Mouse (Mus musculus) urinary bladder, postnatal 25 days (tissue): ENCODE data around the gene Hrnr.
A peak's percentile ranks its signal among the peaks of the same experiment; 100 is the strongest.

Experiments
- DNase-seq: peaks from one replicate; pipeline ENCODE4 v3.0.0; 2022; ENCODE audit warnings: low spot score

Gene Hrnr

GRCm38 (mm10) chr3:93319449-93319848 is at the start of gene Hrnr:
Hrnr (plus strand) TSS chr3:93319749.
- DNase-seq: no peak

DNA sequence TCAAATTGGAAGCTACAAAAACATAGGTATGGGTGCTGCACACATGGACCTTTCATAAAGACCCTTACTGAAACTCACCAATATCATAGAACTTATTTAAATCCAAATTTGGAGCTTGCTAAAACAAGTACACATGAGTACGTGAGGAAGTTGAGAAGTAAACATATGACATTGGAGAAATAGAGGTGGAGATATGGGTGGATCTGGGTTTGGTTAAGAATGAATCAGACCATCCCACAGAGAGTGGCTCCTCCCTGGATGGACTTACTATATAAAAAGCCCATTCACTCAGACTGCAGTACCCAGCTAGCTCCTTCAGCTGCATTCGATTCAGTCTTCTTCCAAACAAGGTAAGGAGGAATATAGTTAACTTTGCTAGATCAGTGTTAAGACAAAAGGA is 46.3 kb upstream of the Hrnr start, which contains the start of gene Flg:
TSS of gene Flg (plus strand) at position 301 of the 400 bp plus-strand sequence.
- DNase-seq: no peak

- no peak for DNase-seq
Measured at GRCm38 (mm10) chr3:93297542-93297941, 22.0 kb upstream of the Hrnr start.

DNA sequence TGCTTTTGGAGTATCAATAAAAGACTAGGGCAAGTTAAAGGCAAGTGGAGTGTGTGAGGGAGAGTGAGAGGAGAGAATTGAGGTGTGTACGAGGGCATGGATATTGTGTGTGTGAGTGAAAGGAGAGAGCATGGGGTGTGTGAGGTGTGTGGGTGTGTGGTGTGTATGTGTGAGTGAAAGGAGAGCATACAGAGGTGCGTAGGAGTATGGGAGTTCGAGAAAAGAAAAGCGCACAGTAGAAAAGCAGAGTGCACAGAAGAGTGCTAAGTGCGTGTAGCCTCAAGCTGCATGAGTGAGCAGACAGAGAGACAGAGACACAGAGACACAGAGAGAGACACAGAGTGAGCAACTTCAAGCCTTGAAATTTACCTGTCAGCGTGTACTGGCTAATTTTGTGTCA is 19.7 kb upstream of the Hrnr start:
- DNase-seq: no peak

- DNase-seq: no peak
Measured at GRCm38 (mm10) chr3:93301896-93302295, 17.7 kb upstream of the Hrnr start.

- DNase-seq: no peak
Measured at GRCm38 (mm10) chr3:93306142-93306541, 13.4 kb upstream of the Hrnr start.

- DNase-seq: no peak
Measured at GRCm38 (mm10) chr3:93311371-93311770, 8.2 kb upstream of the Hrnr start.

DNA sequence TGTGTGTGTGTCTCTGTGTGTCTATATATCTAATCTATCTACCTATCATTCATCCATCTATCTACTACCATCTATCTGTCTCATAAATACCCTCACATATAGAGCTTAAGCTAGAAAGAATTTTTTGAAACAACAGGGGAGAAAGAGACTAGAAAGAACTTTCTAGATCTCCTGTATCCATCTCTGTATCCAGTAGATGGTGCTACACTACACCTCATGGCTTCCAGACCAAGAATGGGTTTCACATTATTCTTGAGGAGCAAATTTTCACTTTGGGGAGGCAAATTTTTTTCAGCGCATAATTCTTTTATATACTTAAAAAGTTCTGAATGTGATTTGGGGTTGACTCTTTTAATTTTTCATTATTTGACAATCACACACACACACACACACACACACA is 5.2 kb upstream of the Hrnr start:
- no peak for DNase-seq

DNA sequence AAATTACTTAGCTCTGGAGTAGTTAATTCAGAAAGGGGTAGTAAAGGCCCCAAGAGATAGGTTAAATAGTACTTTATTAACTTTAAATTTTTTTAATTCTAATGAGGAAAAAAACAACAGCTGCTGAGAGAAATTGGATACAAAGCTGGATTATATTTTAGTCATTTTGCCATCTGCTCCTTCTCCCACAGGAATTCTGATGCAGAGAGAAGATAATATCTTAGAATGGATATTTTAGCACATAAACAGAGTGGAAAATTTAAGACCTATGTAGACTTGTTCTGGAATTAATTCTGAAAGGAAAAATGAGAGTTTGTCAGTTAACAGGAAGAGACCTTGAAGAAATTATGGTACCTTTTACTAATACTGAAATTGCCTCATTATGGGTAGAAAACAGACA is 18.2 kb downstream of the Hrnr start:
- no peak for DNase-seq

- no peak for DNase-seq
Measured at GRCm38 (mm10) chr3:93340021-93340420, 20.5 kb downstream of the Hrnr start.

DNA sequence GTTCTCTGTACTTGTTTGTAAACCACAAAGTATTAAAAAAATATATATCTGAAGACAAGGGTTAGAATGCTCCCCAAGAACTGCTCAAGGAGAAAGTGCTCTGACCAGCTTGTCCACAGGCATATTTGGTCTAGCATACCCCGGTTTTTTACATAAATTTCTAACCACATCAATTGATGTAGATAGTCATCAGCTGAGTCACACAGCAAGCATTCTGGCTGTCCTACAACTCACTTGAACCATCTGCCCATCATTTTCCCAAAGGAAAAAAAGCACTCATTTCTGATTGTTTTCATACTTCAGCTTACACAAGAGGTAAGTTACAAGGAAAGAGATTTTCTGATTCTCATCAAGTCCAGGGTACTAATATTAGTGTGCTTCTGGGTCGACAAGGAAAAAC is 27.3 kb downstream of the Hrnr start:
- DNase-seq: no peak

- peak; percentile 72 for DNase-seq
Measured at GRCm38 (mm10) chr3:93360045-93360444, 40.5 kb downstream of the Hrnr start.

- DNase-seq: no peak
Measured at GRCm38 (mm10) chr3:93361933-93362574, 42.5 kb downstream of the Hrnr start.

- peak; percentile 32 for DNase-seq
Measured at GRCm38 (mm10) chr3:93366966-93367575, 47.5 kb downstream of the Hrnr start.

- no peak for DNase-seq
Measured at GRCm38 (mm10) chr3:93368171-93368570, 48.6 kb downstream of the Hrnr start.

DNA sequence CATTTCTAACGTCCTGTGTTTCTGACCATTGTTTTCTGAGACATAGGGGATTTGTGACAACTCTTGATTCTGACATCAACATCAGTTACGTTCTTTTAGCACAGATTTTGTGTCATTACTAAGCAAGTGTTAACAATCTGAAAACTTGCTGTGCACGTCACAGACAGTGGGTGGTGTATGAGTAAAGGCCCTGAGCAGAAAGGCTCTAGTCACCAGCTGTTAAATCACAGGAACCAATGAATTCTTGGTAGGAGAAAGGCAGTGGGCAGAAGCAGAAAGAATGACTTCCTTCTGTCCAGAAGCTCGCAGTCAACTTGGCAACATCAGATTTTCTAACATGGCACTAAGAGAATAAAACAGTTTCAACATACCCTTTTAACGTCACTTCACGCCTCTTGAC is 53.9 kb downstream of the Hrnr start:
- no peak for DNase-seq

GRCm38 (mm10) chr3:93375196-93375595 is 55.6 kb downstream of the Hrnr start:
- no peak for DNase-seq

DNA sequence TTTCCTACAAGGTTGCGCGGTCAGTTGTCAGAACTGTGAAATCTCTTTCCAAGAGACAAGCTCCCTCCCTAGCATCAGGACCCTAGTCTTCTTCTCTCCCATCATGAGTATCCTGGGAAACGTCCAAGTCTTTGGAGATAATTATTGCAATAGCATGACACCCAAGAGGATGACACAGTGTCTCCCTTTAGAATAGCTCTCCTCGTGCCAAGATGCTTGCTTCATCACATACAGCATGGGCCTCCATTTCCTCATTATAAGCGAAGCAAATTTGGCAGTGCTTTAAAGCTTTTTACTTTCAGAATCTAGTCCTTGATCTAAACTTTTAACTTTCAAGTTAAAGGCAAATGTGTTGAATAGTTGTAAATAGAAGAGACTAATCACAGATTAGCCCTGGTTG is 56.1 kb downstream of the Hrnr start:
- DNase-seq: no peak

DNA sequence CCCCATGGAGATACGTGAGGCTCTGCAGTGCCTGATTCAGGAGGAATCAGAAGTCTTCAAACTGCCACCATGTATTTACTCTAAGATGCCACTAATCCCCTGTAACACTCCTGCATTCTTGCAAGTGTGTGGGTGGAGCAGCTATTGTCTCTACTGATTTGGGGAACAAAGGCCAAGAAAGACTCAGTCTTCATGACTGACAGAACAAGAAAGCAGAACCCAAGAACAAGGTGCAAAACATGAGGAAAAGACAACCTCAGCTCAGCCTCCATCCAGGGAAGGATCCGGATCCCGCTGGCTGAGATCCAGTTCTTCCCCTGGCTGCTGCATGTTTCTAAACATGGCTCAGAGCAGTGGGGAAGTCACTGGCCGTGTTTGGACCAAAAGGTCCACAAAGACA is 58.6 kb downstream of the Hrnr start:
- no peak for DNase-seq
